In genomic region chr11:76924759-76925236, GRCm38 (mm10) we compare ENCODE assay signal across 8 mouse cellular contexts. TPM values are rescaled to one million over a fixed set of nuclear protein-coding genes. Genes with fewer than 3 reads are reported as not detected.
DNase-seq lines count a peak whose midpoint lies in the region; ATAC-seq and TF ChIP-seq lines count a peak whose summit lies in the region.

Blmh (plus strand) TSS chr11:76924809.

- ATAC-seq in hindbrain, embryonic 12.5 days (ENCODE audit: low FRiP score): no peak
- ATAC-seq in limb, embryonic 14.5 days (ENCODE audit: low FRiP score, low read depth): no peak
- ATAC-seq in neural tube, embryonic 13.5 days (ENCODE audit: low read depth): no peak

- WGBS in hindbrain, embryonic 12.5 days: 86% methylated on average over 6 of the region's 6 CpGs
- 74% methylated on average over 6 of the region's 6 CpGs for WGBS in limb, embryonic 14.5 days
- 88% methylated on average over 6 of the region's 6 CpGs for WGBS in neural tube, embryonic 13.5 days

- no peak within 1 kb of the TSS for H3K4me3 ChIP-seq in ES-E14 (ENCODE audit: insufficient read depth in 1 of 2, low read depth in 1 of 2, low read length in 2 of 2, poor library complexity in 1 of 2, severe bottlenecking in 1 of 2)
- H3K4me3 ChIP-seq in gastrocnemius, adult 2 months: peak within 1 kb of the TSS; percentile 33
- H3K4me3 ChIP-seq in hindbrain, embryonic 12.5 days: no peak within 1 kb of the TSS
- H3K4me3 ChIP-seq in limb, embryonic 14.5 days (replicated peaks; ENCODE audit: low read length): no peak within 1 kb of the TSS
- H3K4me3 ChIP-seq in neural tube, embryonic 13.5 days: no peak within 1 kb of the TSS

- in situ Hi-C loops in ES-E14 (cut with MboI; ENCODE audit: low sequenced_read_pairs in 2 of 2, unreplicated experiment in 2 of 2): no loop called here

- H3K9me3 ChIP-seq in ES-E14 (ENCODE audit: control insufficient read depth, insufficient read depth, low read depth, low read length): no peaks in the 10 kb centered on the region
- no peaks in the 10 kb centered on the region for H3K9me3 ChIP-seq in hindbrain, embryonic 12.5 days (replicated peaks)
- H3K9me3 ChIP-seq in limb, embryonic 14.5 days (ENCODE audit: control insufficient read depth, low read length): no peaks in the 10 kb centered on the region
- H3K9me3 ChIP-seq in neural tube, embryonic 13.5 days: no peaks in the 10 kb centered on the region

- no peaks in the 10 kb centered on the region for H3K36me3 ChIP-seq in ES-E14 (ENCODE audit: control insufficient read depth, insufficient read depth, low read length, poor library complexity, severe bottlenecking)
- no peaks in the 10 kb centered on the region for H3K36me3 ChIP-seq in hindbrain, embryonic 12.5 days
- no peaks in the 10 kb centered on the region for H3K36me3 ChIP-seq in limb, embryonic 14.5 days (ENCODE audit: control insufficient read depth, insufficient read depth, low read length)
- H3K36me3 ChIP-seq in neural tube, embryonic 13.5 days: no peaks in the 10 kb centered on the region

- H3K9ac ChIP-seq in ES-E14 (ENCODE audit: insufficient read depth, low read depth, low read length, poor library complexity, severe bottlenecking): no peak within 1 kb of the TSS
- no peak within 1 kb of the TSS for H3K9ac ChIP-seq in hindbrain, embryonic 12.5 days
- no peak within 1 kb of the TSS for H3K9ac ChIP-seq in limb, embryonic 14.5 days (ENCODE audit: low read depth, low read length, severe bottlenecking)
- no peak within 1 kb of the TSS for H3K9ac ChIP-seq in neural tube, embryonic 13.5 days

- no peak for TF ChIP-seq CTCF in gastrocnemius, adult 2 months (IDR thresholded peaks at IDR 0.05)

- intact Hi-C loops in gastrocnemius, adult 2 months (cut with DNase I): no loop called here

- DNase-seq in ES-E14 (ENCODE audit: low read depth, low spot score): no peak
- DNase-seq in adrenal gland, postnatal 10 days: peak; percentile 28
- no peak for DNase-seq in gastrocnemius, adult 2 months
- peak; percentile 21 for DNase-seq in limb, embryonic 14.5 days (ENCODE audit: low spot score)
- no peak for DNase-seq in frontal cortex, postnatal 25 days (ENCODE audit: low spot score in 2 of 2)
- DNase-seq in cerebellum, adult 11-12 months: no peak

- no peak within 1 kb of the TSS for H3K27ac ChIP-seq in ES-E14 (ENCODE audit: insufficient read depth, low read depth, low read length, poor library complexity, severe bottlenecking)
- peak within 1 kb of the TSS; percentile 68 for H3K27ac ChIP-seq in gastrocnemius, adult 2 months
- H3K27ac ChIP-seq in hindbrain, embryonic 12.5 days: no peak within 1 kb of the TSS
- H3K27ac ChIP-seq in limb, embryonic 14.5 days (replicated peaks; ENCODE audit: low read depth, low read length): no peak within 1 kb of the TSS
- no peak within 1 kb of the TSS for H3K27ac ChIP-seq in neural tube, embryonic 13.5 days (replicated peaks)

- no peaks in the 10 kb centered on the region for H3K4me1 ChIP-seq in ES-E14 (ENCODE audit: control insufficient read depth in 2 of 2, insufficient read depth in 2 of 2, low read length in 2 of 2, poor library complexity in 1 of 2)
- H3K4me1 ChIP-seq in hindbrain, embryonic 12.5 days: 0 out of 2 replicates have a peak, but pooled peaks cover 2% of the 10 kb centered on the region
- no peaks in the 10 kb centered on the region for H3K4me1 ChIP-seq in limb, embryonic 14.5 days (ENCODE audit: control insufficient read depth, insufficient read depth, low read length)
- no peaks in the 10 kb centered on the region for H3K4me1 ChIP-seq in neural tube, embryonic 13.5 days (replicated peaks)

- H3K4me2 ChIP-seq in hindbrain, embryonic 12.5 days (replicated peaks): no peak within 1 kb of the TSS
- no peak within 1 kb of the TSS for H3K4me2 ChIP-seq in limb, embryonic 14.5 days (replicated peaks; ENCODE audit: low read depth, low read length, severe bottlenecking)
- no peak within 1 kb of the TSS for H3K4me2 ChIP-seq in neural tube, embryonic 13.5 days

- no peak for TF ChIP-seq POLR2A in limb, embryonic 14.5 days (IDR thresholded peaks at IDR 0.05; ENCODE audit: borderline replicate concordance, extremely low read depth, insufficient read depth, insufficient read length)

- H3K27me3 ChIP-seq in hindbrain, embryonic 12.5 days: no peaks in the 10 kb centered on the region
- no peaks in the 10 kb centered on the region for H3K27me3 ChIP-seq in limb, embryonic 14.5 days (ENCODE audit: control insufficient read depth, insufficient read depth, low read length)
- H3K27me3 ChIP-seq in neural tube, embryonic 13.5 days: no peaks in the 10 kb centered on the region

TF ChIP-seq in ES-E14, 5 proteins besides CTCF, POLR2A, EP300 and RAD21:
- no peak for TF ChIP-seq MAFK (IDR thresholded peaks at IDR 0.05; ENCODE audit: insufficient read depth, low read depth, low read length)
- TF ChIP-seq ZC3H11A (IDR thresholded peaks at IDR 0.05; ENCODE audit: borderline replicate concordance, low read depth, low read length): no peak
- no peak for TF ChIP-seq HCFC1 (IDR thresholded peaks at IDR 0.05; ENCODE audit: borderline replicate concordance, insufficient read depth, low read length)
- TF ChIP-seq ZNF384 (IDR thresholded peaks at IDR 0.05; ENCODE audit: low read depth, low read length): no peak
- TF ChIP-seq CHD2 (IDR thresholded peaks at IDR 0.05; ENCODE audit: low read depth, low read length): no peak
TF ChIP-seq in ES-E14: peak in this region for 0.

RNA-seq across cellular contexts. Expression of gene Blmh, which starts in this region (rescaled TPM):
- 72.0 and 98.8 TPM in 2 replicates for total RNA-seq in ES-E14 (2012; rRNA removed)
- total RNA-seq in adrenal gland, postnatal 10 days (2021): 10 to 100 TPM; 60.4 to 67.4 TPM
- 10 to 100 TPM; 27.2 to 35.2 TPM for total RNA-seq in gastrocnemius, adult 2 months (2021)
- 168 and 186 TPM in 2 replicates for polyA plus RNA-seq in hindbrain, embryonic 12.5 days (2016; fragmentation: Nextera tagmentation; extraction: Ambion mirVana)
- polyA plus RNA-seq in limb, embryonic 14.5 days (2012; rRNA removed): 44.3 and 64.8 TPM in 2 replicates
- 138 and 146 TPM in 2 replicates for polyA plus RNA-seq in limb, embryonic 14.5 days (2014; fragmentation: Nextera tagmentation; extraction: Ambion mirVana)
- polyA plus RNA-seq in neural tube, embryonic 13.5 days (2015; fragmentation: Nextera tagmentation; extraction: Ambion mirVana): 146 and 180 TPM in 2 replicates

Comparison
In these comparisons a context has a peak if more than half of its experiments do, and no peak if none do; other contexts are left out.
1. DNase-seq: peak in adrenal gland, postnatal 10 days (single experiment) and limb, embryonic 14.5 days (single experiment); none in ES-E14 (single experiment), gastrocnemius, adult 2 months (single experiment), frontal cortex, postnatal 25 days (0 of 2) and cerebellum, adult 11-12 months (single experiment).